Mouse (Mus musculus): ENCODE results near the gene Mycbp2. TPM values are rescaled to one million over a fixed set of nuclear protein-coding genes. Genes with fewer than 3 reads are reported as not detected.

The Mycbp2 gene
- polyA plus RNA-seq, 1 experiment from 2014 or later: 18.3 TPM

DNA sequence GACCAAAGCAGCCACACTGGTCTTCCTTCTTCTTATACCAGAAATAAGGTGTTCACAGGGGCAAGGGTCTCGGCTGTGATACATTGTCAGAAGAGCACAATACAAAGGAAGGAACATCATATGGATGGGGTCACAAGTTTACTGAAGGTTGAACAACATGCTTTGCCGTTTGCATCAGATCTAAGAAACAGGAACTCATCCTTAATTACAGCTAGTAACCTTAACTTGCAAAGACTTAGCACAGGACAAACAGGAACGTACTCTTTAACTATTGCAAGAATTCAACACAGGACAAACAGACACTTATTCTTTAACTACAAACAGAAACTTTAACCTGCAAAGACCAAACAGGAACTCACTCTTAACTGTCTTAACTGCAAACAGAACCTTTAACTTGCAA lies 30.2 kb upstream of the Mycbp2 start:
- ATAC-seq (no peak), DNase-seq (ENCODE audit: low spot score) (no peak)
- Histone ChIP-seq H3K36me3 (ENCODE audit: insufficient read depth, low read length) (no peaks in the 10 kb centered on the region), H3K4me3 (ENCODE audit: low read depth, low read length) (no peak overlapping the region), H3K27ac (ENCODE audit: low read length) (no peak overlapping the region), H3K4me2 (replicated peaks; ENCODE audit: low read depth, low read length) (no peak overlapping the region), H3K27me3 (replicated peaks; ENCODE audit: insufficient read depth, low read length) (no peaks in the 10 kb centered on the region), H3K9me3 (ENCODE audit: low read length) (no peaks in the 10 kb centered on the region), H3K4me1 (ENCODE audit: insufficient read depth, low read depth, low read length) (no peaks in the 10 kb centered on the region), H3K9ac (replicated peaks; ENCODE audit: low read depth) (no peak overlapping the region)
- 51% methylated on average over 3 of the region's 3 CpGs for WGBS
- TF ChIP-seq CTCF (IDR thresholded peaks at IDR 0.05): no peak
- TF ChIP-seq EP300 (IDR thresholded peaks at IDR 0.05): no peak

GRCm38 (mm10) chr14:103375523-103375922 lies 28.9 kb upstream of the Mycbp2 start:
- Histone ChIP-seq H3K36me3 (ENCODE audit: insufficient read depth, low read length) (no peaks in the 10 kb centered on the region), H3K27me3 (replicated peaks; ENCODE audit: insufficient read depth, low read length) (no peaks in the 10 kb centered on the region), H3K4me1 (ENCODE audit: insufficient read depth, low read depth, low read length) (no peaks in the 10 kb centered on the region), H3K9ac (replicated peaks; ENCODE audit: low read depth) (no peak overlapping the region), H3K27ac (ENCODE audit: low read length) (no peak overlapping the region), H3K9me3 (ENCODE audit: low read length) (no peaks in the 10 kb centered on the region), H3K4me2 (replicated peaks; ENCODE audit: low read depth, low read length) (no peak overlapping the region), H3K4me3 (ENCODE audit: low read depth, low read length) (no peak overlapping the region)
- ATAC-seq (no peak), DNase-seq (ENCODE audit: low spot score) (no peak)
- WGBS: 88% methylated on average over 1 of the region's 1 CpGs
- TF ChIP-seq EP300 (IDR thresholded peaks at IDR 0.05) (no peak), CTCF (IDR thresholded peaks at IDR 0.05) (no peak)

GRCm38 (mm10) chr14:103363199-103363598 lies 16.6 kb upstream of the Mycbp2 start:
- Histone ChIP-seq H3K4me1 (ENCODE audit: insufficient read depth, low read depth, low read length) (no peaks in the 10 kb centered on the region), H3K36me3 (ENCODE audit: insufficient read depth, low read length) (no peaks in the 10 kb centered on the region), H3K27me3 (replicated peaks; ENCODE audit: insufficient read depth, low read length) (no peaks in the 10 kb centered on the region), H3K4me2 (replicated peaks; ENCODE audit: low read depth, low read length) (no peak overlapping the region), H3K27ac (ENCODE audit: low read length) (no peak overlapping the region), H3K9me3 (ENCODE audit: low read length) (no peaks in the 10 kb centered on the region), H3K4me3 (ENCODE audit: low read depth, low read length) (no peak overlapping the region), H3K9ac (replicated peaks; ENCODE audit: low read depth) (no peak overlapping the region)
- ATAC-seq (no peak), DNase-seq (ENCODE audit: low spot score) (peak; percentile 26)
- no peak for TF ChIP-seq CTCF (IDR thresholded peaks at IDR 0.05)
- no peak for TF ChIP-seq EP300 (IDR thresholded peaks at IDR 0.05)
- WGBS: 24% methylated on average over 2 of the region's 2 CpGs

- H3K27me3 ChIP-seq (replicated peaks; ENCODE audit: insufficient read depth, low read length): no peaks in the 10 kb centered on the region
- H3K9me3 ChIP-seq (ENCODE audit: low read length): no peaks in the 10 kb centered on the region
- 79% methylated on average over 3 of the region's 3 CpGs for WGBS
- no peak overlapping the region for H3K9ac ChIP-seq (replicated peaks; ENCODE audit: low read depth)
- H3K4me2 ChIP-seq (replicated peaks; ENCODE audit: low read depth, low read length): no peak overlapping the region
- ATAC-seq (no peak), DNase-seq (ENCODE audit: low spot score) (no peak)
- H3K4me3 ChIP-seq (ENCODE audit: low read depth, low read length): no peak overlapping the region
- no peaks in the 10 kb centered on the region for H3K4me1 ChIP-seq (ENCODE audit: insufficient read depth, low read depth, low read length)
- TF ChIP-seq CTCF (IDR thresholded peaks at IDR 0.05): no peak
- TF ChIP-seq EP300 (IDR thresholded peaks at IDR 0.05): no peak
- no peak overlapping the region for H3K27ac ChIP-seq (ENCODE audit: low read length)
- no peaks in the 10 kb centered on the region for H3K36me3 ChIP-seq (ENCODE audit: insufficient read depth, low read length)
Measured at GRCm38 (mm10) chr14:103356066-103356465, 9.5 kb upstream of the Mycbp2 start.

- TF ChIP-seq EP300 (IDR thresholded peaks at IDR 0.05): no peak
- TF ChIP-seq CTCF (IDR thresholded peaks at IDR 0.05): no peak
- DNase-seq (ENCODE audit: low spot score): no peak
- H3K9me3 ChIP-seq (ENCODE audit: low read length): no peaks in the 10 kb centered on the region
- no peak overlapping the region for H3K27ac ChIP-seq (ENCODE audit: low read length)
- no peak overlapping the region for H3K9ac ChIP-seq (replicated peaks; ENCODE audit: low read depth)
- no peak overlapping the region for H3K4me2 ChIP-seq (replicated peaks; ENCODE audit: low read depth, low read length)
- H3K36me3 ChIP-seq (ENCODE audit: insufficient read depth, low read length): no peaks in the 10 kb centered on the region
- 36% methylated on average over 17 of the region's 18 CpGs for WGBS
- H3K27me3 ChIP-seq (replicated peaks; ENCODE audit: insufficient read depth, low read length): no peaks in the 10 kb centered on the region
- no peak for ATAC-seq
- H3K4me1 ChIP-seq (ENCODE audit: insufficient read depth, low read depth, low read length): 0 out of 2 replicates have a peak, but pooled peaks cover 2% of the 10 kb centered on the region
- H3K4me3 ChIP-seq (ENCODE audit: low read depth, low read length): no peak overlapping the region
Measured at GRCm38 (mm10) chr14:103354396-103355352, 8.1 kb upstream of the Mycbp2 start.

- H3K4me2 ChIP-seq (replicated peaks; ENCODE audit: low read depth, low read length): peak overlapping the region; percentile 86
- DNase-seq (ENCODE audit: low spot score): peak; percentile 68
- 0 out of 2 replicates have a peak, but pooled peaks cover 9% of the 10 kb centered on the region for H3K4me1 ChIP-seq (ENCODE audit: insufficient read depth, low read depth, low read length)
- peak overlapping the region; percentile 81 for H3K27ac ChIP-seq (ENCODE audit: low read length)
- no peaks in the 10 kb centered on the region for H3K27me3 ChIP-seq (replicated peaks; ENCODE audit: insufficient read depth, low read length)
- ATAC-seq: peak; percentile 52
- H3K4me3 ChIP-seq (ENCODE audit: low read depth, low read length): peak overlapping the region; percentile 84
- no peaks in the 10 kb centered on the region for H3K36me3 ChIP-seq (ENCODE audit: insufficient read depth, low read length)
- H3K9ac ChIP-seq (replicated peaks; ENCODE audit: low read depth): peak overlapping the region; percentile 48
- WGBS: under 1% methylated on average over 46 of the region's 83 CpGs
- TF ChIP-seq CTCF (IDR thresholded peaks at IDR 0.05): peak; percentile 54
- no peak for TF ChIP-seq EP300 (IDR thresholded peaks at IDR 0.05)
- H3K9me3 ChIP-seq (ENCODE audit: low read length): no peaks in the 10 kb centered on the region
Measured at GRCm38 (mm10) chr14:103345858-103346728, 521 bp downstream of the Mycbp2 start.

Measured in lung, postnatal 0 days (tissue).